Mouse (Mus musculus): ENCODE measurements at regions not wholly inside any gene's neighbourhood (a gene's known extent, or its start where the extent isn't known, plus 50 kb on each side); places are given as distances from the start of the nearest gene placed in this dataset.

DNA sequence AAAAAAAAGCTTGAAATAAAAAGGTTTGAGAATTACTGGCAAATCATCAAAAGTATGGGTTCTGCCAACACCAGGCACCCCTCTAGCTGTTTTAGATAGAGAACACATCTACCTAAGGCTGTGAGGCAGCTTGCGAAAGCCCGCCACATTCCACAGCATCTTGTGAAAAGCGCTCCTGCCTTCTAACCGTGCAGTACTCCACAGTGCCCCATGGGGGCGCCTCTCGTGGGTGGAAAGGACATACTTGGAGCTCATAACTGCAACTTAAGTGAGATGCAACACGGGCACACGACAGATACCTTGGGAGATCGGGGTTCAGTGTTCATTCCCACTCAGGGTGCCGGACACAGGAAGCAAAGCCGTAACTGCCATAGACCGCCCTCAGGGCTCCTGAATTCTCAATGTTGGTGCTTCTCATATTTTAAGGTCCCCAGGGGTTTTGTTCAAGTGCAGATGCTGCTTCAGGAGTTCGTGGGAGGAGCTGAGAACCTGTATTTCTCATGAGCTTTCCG lies 149.9 kb downstream of the Hibadh start:
- ATAC-seq (ENCODE audit: low FRiP score), result no peak
- H3K4me1 ChIP-seq (replicated peaks), result peaks cover 4% of the 10 kb centered on the region
- no peak overlapping the region for H3K4me3 ChIP-seq
- no peaks in the 10 kb centered on the region for H3K36me3 ChIP-seq
- no peaks in the 10 kb centered on the region for H3K27me3 ChIP-seq
- H3K4me2 ChIP-seq, result no peak overlapping the region
- no peaks in the 10 kb centered on the region for H3K9me3 ChIP-seq
- H3K9ac ChIP-seq, result no peak overlapping the region
- 82% methylated on average over 14 of the region's 14 CpGs for WGBS
- H3K27ac ChIP-seq, result no peak overlapping the region

DNA sequence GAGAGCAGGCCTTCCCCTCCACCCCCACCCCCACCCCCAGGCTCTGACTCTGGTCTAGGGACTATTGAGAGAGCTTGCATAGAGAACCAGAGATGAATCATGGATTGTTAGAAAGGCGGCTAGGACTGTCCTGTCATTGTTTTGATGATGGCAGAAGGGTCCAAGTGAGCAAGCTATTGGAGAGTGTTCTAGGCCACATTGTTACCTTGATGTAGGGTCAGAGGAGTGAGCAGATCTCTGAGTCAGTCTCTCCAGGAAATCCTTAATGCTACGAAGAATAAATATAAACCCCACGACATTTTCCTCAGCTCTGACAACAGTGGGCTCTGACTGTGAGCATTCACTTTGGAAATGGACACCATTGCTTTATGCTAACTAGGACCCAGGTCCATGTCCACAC lies 144.9 kb downstream of the Hibadh start:
- Histone ChIP-seq H3K4me2 (no peak overlapping the region), H3K27me3 (no peaks in the 10 kb centered on the region), H3K9me3 (no peaks in the 10 kb centered on the region), H3K4me3 (no peak overlapping the region), H3K9ac (no peak overlapping the region), H3K4me1 (replicated peaks) (peaks cover 4% of the 10 kb centered on the region; the same call in 1 of the 2 replicates), H3K36me3 (no peaks in the 10 kb centered on the region), H3K27ac (no peak overlapping the region)
- WGBS, result 88% methylated on average over 3 of the region's 3 CpGs
- no peak for ATAC-seq (ENCODE audit: low FRiP score)

DNA sequence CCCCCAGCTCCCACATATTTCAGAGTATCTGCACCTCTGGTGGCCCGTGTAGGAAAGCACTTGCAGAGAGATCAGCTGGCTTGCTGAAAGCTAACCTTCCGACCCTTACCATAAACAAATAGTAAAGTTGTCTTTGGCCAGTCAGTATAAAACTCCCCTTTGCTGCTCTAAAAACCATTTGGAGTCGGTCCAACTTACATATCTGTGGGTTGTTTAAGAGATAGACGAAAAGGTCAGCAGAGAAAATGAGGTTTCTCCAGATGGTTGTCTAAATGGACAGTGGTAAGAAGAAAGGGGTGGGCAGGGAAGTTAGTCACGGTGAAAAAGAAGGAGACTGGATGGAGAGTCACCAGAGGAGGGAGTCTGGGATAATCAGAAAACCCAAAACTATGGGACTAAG lies 144.3 kb downstream of the Hibadh start:
- Histone ChIP-seq H3K4me3 (no peak overlapping the region), H3K27ac (no peak overlapping the region), H3K9me3 (no peaks in the 10 kb centered on the region), H3K4me2 (no peak overlapping the region), H3K27me3 (no peaks in the 10 kb centered on the region), H3K9ac (no peak overlapping the region), H3K36me3 (no peaks in the 10 kb centered on the region), H3K4me1 (replicated peaks) (peaks cover 4% of the 10 kb centered on the region; the same call in 1 of the 2 replicates)
- WGBS, result 77% methylated on average over 5 of the region's 5 CpGs
- ATAC-seq (ENCODE audit: low FRiP score), result no peak

Data from hindbrain, embryonic 13.5 days (tissue).